In genomic region chr17:87879484-87880225, GRCm38 (mm10) we compare ENCODE assay signal across 18 mouse cellular contexts. TPM values are rescaled to one million over a fixed set of nuclear protein-coding genes. Genes with fewer than 3 reads are reported as not detected.
DNase-seq lines count a peak whose midpoint lies in the region; ATAC-seq lines count a peak whose summit lies in the region.
"Had no signal": no experiment of that assay in that cellular context is flagged by ENCODE, and none has a peak within 500 bp of the region (broad histone marks: within the 10 kb centered on the region; RNA-seq: fewer than 3 reads in every experiment).

No protein-coding gene starts in this region.

- no peak overlapping the region for H3K4me3 ChIP-seq in forebrain, embryonic 13.5 days
- no peak overlapping the region for H3K4me3 ChIP-seq in midbrain, embryonic 15.5 days
- H3K4me3 ChIP-seq: embryonic facial prominence, embryonic 12.5 days; heart, embryonic 13.5 days; limb, embryonic 15.5 days; stomach, embryonic 15.5 days had no signal

- peaks cover 33% of the 10 kb centered on the region for H3K4me1 ChIP-seq in forebrain, embryonic 13.5 days
- H3K4me1 ChIP-seq in midbrain, embryonic 15.5 days = peaks cover 16% of the 10 kb centered on the region

- ATAC-seq in forebrain, embryonic 13.5 days = peak; percentile 58
- ATAC-seq in midbrain, embryonic 15.5 days (replicated peaks) = peak; percentile 21; the same call in 1 of the 2 replicates
- no peak for ATAC-seq in erythroblast, adult 5-6 weeks (replicated peaks; ENCODE audit: low FRiP score, poor library complexity, severe bottlenecking)
- ATAC-seq: inflammation-experienced regulatory T-cells, adult 6 months had no signal

- H3K36me3 ChIP-seq in forebrain, embryonic 13.5 days (ENCODE audit: poor library complexity, severe bottlenecking) = no peaks in the 10 kb centered on the region
- H3K36me3 ChIP-seq in midbrain, embryonic 15.5 days (replicated peaks) = no peaks in the 10 kb centered on the region
- H3K36me3 ChIP-seq: embryonic facial prominence, embryonic 12.5 days; heart, embryonic 13.5 days; limb, embryonic 15.5 days; stomach, embryonic 15.5 days had no signal

- no peak overlapping the region for H3K4me2 ChIP-seq in forebrain, embryonic 13.5 days
- no peak overlapping the region for H3K4me2 ChIP-seq in midbrain, embryonic 15.5 days
- H3K4me2 ChIP-seq: embryonic facial prominence, embryonic 12.5 days; heart, embryonic 13.5 days; limb, embryonic 15.5 days; stomach, embryonic 15.5 days had no signal

- 23% methylated on average over 9 of the region's 9 CpGs for WGBS in forebrain, embryonic 13.5 days
- 33% methylated on average over 9 of the region's 9 CpGs for WGBS in midbrain, embryonic 15.5 days

- intact Hi-C loops in left cerebral cortex, postnatal 4 days (cut with DNase I) = loop anchor here (10.0 kb wide), 1 partner anchor 185 kb away; no protein-coding TSS in a partner anchor

- peak; percentile 61 for DNase-seq in cerebellum, adult 9-10 months
- DNase-seq in cerebellum, postnatal 36 days = no peak
- peak; percentile 24 for DNase-seq in left cerebral cortex, postnatal 4 days
- DNase-seq in left cerebral cortex, adult 11 months (ENCODE audit: low spot score) = no peak
- DNase-seq in thymus, postnatal 10 days (ENCODE audit: low spot score in 2 of 2) = no peak
- DNase-seq: right cerebral cortex, postnatal 4 days had no signal

- no peak overlapping the region for H3K27ac ChIP-seq in forebrain, embryonic 13.5 days
- no peak overlapping the region for H3K27ac ChIP-seq in midbrain, embryonic 15.5 days
- H3K27ac ChIP-seq: embryonic facial prominence, embryonic 12.5 days; heart, embryonic 13.5 days; limb, embryonic 15.5 days; macrophage; stomach, embryonic 15.5 days had no signal

- no peaks in the 10 kb centered on the region for H3K9me3 ChIP-seq in forebrain, embryonic 13.5 days (replicated peaks)
- H3K9me3 ChIP-seq in midbrain, embryonic 15.5 days = no peaks in the 10 kb centered on the region
- H3K9me3 ChIP-seq: embryonic facial prominence, embryonic 12.5 days; heart, embryonic 13.5 days; limb, embryonic 15.5 days; stomach, embryonic 15.5 days had no signal

- H3K27me3 ChIP-seq in forebrain, embryonic 13.5 days = no peaks in the 10 kb centered on the region
- H3K27me3 ChIP-seq in midbrain, embryonic 15.5 days (replicated peaks) = no peaks in the 10 kb centered on the region
- H3K27me3 ChIP-seq: embryonic facial prominence, embryonic 12.5 days; limb, embryonic 15.5 days; stomach, embryonic 15.5 days had no signal

- H3K9ac ChIP-seq in forebrain, embryonic 13.5 days = no peak overlapping the region
- no peak overlapping the region for H3K9ac ChIP-seq in midbrain, embryonic 15.5 days
- H3K9ac ChIP-seq: embryonic facial prominence, embryonic 12.5 days; heart, embryonic 13.5 days; limb, embryonic 15.5 days; stomach, embryonic 15.5 days had no signal

RNA-seq across cellular contexts. Expression of gene Rpl36-ps4, which starts 41.1 kb away (rescaled TPM):
- not detected for total RNA-seq in left cerebral cortex, postnatal 4 days (2021)
- polyA plus RNA-seq in forebrain, embryonic 13.5 days (2015; fragmentation: Nextera tagmentation; extraction: Ambion mirVana) = not detected in 2 replicates
- not detected in 2 replicates for polyA plus RNA-seq in midbrain, embryonic 15.5 days (2015; fragmentation: Nextera tagmentation; extraction: Ambion mirVana)
- total RNA-seq in erythroblast, adult 5-6 weeks (2015; ENCODE audit: low replicate concordance) = not detected in 2 replicates
- total RNA-seq in erythroblast, adult 5-6 weeks (2017; ENCODE audit: low replicate concordance) = not detected in 2 replicates
- total RNA-seq: ES-E14; gastrocnemius, adult 18-20 months had no signal
- polyA plus RNA-seq: embryonic facial prominence, embryonic 12.5 days; heart, embryonic 13.5 days; inflammation-experienced regulatory T-cells, adult 6 months; limb, embryonic 15.5 days; macrophage; neural tube, embryonic 14.5 days; stomach, embryonic 15.5 days had no signal

Comparison
In these comparisons a context has a peak if more than half of its experiments do, and no peak if none do; other contexts are left out.
1. DNase-seq: peak in cerebellum, adult 9-10 months (single experiment) and left cerebral cortex, postnatal 4 days (single experiment); none in cerebellum, postnatal 36 days (0 of 2), left cerebral cortex, adult 11 months (single experiment) and thymus, postnatal 10 days (0 of 2).